Mouse (Mus musculus) right cerebral cortex, postnatal 36 days (tissue): ENCODE measurements around the gene 9130213A22Rik.
A peak's percentile ranks its signal among the peaks of the same experiment; 100 is the strongest.
"Not testable (repeated sequence)": the region's sequence is repeated elsewhere in the genome, so short reads cannot be mapped to it uniquely, and the experiment has no call there.

ENCODE experiments used
- DNase-seq, 2 experiments: peaks; one replicate each; pipeline ENCODE4 v3.0.0; 2022; ENCODE audit warnings: low spot score in 2 of 2, mixed read lengths in 1 of 2

Gene 9130213A22Rik

DNA sequence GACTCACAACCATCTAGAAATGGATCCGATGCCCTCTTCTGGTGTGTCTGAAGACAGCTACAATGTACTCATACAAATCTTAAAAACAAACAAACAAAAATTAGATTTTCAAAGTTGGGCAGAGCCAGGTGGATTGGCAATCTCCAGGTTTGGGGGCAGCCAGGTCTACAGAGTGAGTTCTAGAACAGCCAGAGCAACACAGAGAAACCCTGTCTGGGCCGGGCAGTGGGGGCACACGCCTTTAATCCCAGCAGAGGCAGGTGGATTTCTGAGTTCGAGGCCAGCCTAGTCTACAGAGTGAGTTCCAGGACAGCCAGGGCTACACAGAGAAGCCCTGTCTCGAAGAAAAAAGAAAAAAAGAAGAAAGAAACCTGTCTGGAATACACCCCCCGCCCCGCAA lies 28.5 kb downstream of the 9130213A22Rik start:
- not testable (repeated sequence) for DNase-seq

DNA sequence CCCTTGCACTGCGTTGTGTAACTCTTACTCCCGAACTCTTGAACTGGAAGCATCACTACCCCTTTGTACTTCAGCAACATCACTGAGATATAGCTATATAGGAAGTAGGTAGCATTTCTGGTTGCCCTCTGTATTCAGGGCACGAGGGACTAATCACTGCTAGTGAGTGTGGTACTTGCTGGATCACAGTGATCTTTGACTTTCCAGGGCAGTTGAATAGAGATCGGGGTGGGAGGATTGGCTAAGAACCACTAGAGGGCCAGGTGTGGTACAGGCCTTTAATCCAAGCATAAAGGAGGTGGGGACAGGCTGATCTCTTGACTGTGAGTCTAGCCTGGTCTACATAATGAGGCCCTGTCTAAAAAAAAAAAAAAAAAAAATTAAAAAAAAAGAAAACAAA lies 29.5 kb downstream of the 9130213A22Rik start:
- DNase-seq, result no peak

DNA sequence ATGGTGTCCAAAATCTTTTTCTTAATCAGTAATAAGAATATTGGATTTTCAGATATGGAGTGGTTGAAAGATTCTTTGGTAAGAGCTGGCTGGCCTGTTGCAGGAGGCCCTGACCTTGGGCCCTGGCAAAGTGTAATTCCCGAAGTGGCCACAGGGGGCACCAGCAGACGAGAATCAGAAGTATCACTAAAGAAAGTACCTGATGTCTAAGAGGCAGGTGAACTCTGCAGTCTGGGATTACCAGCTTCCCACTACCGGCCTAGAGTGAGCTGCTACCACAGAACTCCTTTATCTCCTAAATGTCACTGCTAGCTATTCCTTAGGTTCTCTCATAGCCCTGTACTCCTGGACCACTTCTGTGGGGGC lies 30.0 kb downstream of the 9130213A22Rik start:
- no peak for DNase-seq

DNA sequence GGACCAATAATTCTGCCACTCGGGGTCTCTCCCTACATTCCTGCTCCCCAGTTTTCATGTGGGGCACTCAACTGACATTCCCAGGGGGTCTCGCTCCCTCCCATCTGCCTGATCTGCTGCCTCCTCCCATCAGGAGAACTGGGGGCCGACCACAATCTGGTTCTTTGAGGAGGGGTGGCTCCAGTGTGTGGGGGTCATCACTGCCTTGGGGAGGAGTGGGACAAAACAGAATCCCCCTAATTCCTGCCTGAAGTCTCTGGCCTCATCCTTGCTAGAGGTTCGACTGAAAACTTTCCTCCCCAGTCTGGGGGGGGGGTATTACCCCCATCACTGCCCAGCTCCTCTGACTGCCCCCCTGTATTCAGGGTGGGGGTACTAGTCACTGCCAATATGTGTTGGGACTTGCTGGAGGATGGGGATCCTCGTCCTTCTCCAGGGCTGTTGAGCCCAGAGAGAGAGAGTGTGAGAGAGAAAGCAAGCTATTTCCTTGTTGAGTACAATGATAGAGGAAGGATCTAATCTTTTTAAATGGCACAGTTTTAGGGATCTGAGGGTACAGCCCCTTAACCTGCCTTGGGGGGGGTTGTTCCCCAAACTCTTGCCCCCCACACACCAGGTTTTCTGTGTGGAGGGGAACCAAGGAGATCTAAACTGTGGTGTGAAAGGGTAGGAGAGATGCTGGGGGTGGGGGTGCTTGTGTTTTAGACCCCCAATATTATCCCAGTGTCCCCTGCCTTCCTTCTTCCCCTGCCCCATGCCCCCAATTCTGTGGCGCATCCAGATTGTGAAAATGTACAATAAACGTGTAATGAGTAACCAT lies 30.6 kb downstream of the 9130213A22Rik start:
- no peak for DNase-seq

DNA sequence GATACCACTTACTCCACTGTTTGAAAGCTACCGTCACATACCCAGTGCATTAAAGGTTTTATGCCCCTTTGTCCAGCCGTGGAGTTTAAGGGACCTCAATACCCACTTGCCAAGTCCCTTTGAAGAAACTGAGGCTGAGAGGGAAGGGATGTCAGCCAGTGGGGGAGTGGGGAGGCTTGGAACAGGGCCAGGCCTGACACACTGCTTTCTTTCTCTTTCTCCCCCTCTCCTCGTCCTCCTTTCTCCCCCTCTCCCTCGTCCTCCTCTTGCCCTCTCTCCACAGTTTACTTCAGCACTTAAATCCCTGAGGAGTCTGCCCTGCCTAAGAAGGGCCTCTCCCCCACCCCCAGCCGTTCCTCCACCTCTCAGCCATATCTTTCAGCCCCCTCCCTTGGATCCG lies 32.0 kb downstream of the 9130213A22Rik start:
- no peak for DNase-seq

DNA sequence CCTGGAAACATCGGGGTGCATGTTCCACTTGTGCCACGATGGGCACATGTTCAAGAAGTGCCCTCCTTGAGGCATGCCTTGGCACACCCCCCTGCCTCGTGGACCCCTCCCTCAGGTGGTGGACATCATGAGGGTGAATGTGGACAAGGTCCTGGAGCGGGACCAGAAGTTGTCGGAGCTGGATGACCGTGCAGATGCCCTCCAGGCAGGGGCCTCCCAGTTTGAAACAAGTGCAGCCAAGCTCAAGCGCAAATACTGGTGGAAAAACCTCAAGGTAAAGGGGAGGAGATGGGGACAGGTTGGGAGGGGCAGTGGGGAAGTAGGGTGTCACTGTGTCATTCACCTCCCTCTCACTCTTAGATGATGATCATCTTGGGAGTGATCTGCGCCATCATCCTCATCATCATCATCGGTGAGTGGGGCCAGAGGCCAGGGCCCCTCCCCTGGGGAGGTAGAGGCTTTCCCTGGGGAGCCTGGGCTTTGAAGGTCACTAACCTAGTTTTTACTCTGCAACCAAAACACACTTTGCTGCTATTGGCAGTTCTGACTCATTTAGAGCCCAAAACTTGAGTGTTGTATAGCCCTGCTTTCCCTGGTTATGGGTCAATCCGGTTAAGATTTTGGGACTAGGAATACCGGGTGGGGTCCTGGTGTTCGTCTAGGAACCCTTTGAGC lies 32.6 kb downstream of the 9130213A22Rik start:
- no peak for DNase-seq

DNA sequence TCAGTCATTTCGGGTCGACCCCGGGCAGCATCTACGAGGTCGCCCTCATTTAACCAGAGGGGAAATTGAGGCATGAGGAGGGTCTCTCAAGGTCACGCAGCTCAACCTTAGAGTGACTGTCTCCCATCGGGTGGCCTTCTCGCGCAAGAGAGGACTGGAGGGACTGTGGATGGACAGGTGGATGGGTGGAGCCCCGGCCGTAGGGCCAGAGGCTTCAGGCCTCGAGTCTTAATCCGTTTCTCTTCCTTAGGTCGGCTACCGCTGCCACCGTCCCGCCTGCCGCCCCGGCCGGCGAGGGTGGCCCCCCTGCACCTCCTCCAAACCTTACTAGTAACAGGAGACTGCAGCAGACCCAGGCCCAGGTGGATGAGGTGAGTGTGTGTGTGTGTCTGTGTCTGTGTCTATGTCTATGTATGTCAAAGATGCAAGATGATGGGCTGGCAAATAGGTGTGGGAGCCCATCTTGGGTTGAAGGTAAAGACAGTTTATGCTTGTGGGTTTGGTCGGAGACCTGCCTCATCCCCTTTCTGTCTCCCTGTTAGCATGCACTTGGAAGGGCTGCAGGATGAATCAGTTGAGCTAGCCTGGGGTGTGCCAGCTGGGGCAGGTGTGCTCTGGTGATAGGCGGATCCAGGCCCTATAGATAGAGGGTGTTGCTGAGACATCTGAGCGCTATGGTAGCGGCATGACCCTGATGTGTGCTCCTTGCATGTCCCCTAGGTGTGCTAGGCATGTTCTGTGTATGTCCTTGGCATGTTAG lies 33.4 kb downstream of the 9130213A22Rik start:
- no peak for DNase-seq

DNA sequence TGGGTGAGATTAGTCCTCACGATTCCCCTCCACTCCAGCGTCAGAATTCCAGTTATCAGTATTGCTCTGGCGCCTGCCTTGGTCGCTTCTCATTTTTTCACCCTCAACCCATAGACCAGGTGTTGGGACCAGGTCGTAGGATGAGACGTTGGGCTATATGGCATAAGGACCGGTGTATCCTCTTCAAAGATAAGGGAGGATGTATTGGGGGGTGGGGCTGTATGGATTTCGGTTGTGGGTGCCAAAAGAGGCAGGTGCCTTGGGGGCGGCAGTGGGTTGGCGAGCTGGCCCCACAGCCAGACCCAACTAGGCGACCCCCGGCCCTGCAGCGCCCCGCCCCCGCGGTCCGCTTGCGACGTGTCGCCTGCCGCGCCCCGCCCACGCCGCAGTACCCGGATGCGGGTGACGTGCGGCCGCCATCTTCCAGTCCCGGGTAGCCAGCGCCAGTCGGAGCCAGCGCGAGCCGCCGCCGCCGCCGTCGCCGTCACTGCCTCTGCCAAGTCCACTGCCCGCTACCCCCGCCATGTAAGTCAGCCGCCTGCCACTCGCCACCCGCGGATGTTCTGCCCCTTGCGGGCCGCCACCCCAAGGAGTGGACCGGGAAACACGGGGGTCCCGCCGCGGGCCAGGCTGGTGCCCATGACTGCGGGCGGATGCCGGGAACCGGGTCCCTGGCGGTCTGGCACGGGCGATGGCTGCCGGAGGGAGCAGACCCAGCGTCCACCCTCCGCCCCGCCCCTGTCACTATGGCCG lies 34.1 kb downstream of the 9130213A22Rik start, which contains the start of gene Vamp2:
Gene Vamp2, plus strand, starts transcription at position 388 of the 753 bp plus-strand sequence.
- DNase-seq, result peak; percentile 90 to 91

DNA sequence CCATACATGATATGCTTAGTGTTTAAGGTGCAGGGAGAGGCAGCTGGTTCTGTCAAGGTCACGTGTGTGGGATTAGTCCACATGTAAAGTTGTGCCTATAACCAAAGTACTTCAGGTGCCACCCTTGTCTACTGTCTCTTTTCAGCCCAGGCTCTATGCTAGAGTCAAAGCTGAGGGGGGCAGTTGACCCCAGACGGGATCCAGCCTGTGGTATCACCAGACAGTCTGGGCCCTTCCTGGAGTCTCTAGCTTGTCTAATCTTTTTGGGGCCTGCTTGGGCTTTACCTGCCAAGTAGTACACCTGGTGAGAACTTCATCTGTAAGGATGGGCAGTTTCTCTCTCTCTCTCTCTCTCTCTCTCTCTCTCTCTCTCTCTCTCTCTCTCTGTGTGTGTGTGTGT lies 34.8 kb downstream of the 9130213A22Rik start:
- no peak for DNase-seq

DNA sequence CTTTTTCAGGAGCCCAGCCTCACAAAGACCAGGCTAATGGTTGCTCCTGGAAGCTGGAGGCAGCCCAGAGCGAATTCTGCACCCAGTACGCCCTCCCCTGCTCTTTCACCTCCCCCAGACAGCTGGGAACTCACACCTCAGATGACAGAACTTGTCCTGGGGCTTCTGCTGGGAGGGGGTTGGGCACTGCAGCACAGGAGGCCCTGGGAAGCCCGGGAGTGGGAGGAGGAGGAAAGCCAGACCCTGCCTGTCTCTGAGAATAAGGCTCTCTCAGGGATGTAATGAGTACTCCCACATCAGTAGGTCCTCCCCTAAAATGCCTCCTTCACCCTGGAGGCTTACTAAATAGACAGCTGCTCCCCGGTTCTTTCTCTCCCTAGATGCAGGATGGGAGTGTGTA lies 35.3 kb downstream of the 9130213A22Rik start:
- no peak for DNase-seq

DNA sequence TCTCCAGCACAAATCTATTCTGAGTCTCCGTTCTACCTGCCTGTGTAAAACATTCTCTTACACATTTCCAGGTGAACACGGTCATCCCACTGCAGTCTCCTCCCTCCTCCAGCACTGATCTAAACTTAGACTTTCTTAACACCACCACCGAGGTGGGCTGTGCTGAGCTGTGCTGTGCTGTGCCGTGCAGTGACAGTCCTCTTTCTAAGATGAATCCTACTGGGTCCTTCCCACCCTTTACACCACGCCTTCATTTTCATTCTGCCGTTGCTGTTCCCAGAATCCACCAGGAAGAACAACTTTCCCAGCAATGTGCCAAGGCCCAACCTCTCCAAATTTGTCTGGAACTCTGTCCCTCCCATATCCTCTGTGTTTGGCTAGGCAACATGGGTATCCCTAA lies 36.0 kb downstream of the 9130213A22Rik start:
- DNase-seq, result peak in 1 of 2 experiments; percentile 82

DNA sequence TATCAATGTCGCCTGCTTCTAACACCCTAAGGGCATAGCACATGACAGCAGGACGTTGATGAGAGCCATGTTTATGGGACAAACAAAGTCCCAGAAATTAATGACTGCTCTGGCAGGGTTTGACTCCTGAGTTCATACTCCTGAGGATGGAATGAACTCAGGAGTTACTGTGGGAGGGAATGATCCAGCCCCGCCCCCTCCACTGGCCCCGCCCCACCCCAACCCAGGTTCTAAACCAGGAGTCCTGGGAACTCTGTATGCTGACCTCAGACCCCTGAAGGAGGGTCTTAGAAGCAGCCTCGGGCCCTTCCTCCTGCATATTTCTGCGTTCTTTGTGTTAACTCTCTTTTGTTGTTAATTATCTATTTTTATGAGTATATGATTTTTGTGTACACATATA lies 36.8 kb downstream of the 9130213A22Rik start:
- no peak for DNase-seq

DNA sequence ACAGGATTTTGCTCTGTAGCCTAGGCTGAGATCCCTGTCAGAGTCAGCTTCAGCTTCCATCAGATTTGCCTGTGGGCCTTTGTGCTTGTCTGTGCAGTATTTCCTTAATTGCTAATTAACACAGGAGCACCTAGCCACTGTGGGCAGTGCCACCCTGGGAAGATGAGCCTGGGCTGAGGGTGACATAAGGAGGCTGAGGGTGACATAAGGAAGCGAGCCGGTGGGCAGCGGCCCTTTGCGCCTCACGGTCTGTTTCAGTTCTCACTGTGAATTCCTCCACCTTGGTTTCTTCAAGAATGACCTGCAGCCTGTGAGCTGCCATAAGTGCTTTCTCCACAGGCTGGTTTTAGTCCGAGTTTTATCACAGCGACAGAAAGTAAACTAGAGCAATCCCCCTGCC lies 40.8 kb downstream of the 9130213A22Rik start:
- DNase-seq, result no peak

DNA sequence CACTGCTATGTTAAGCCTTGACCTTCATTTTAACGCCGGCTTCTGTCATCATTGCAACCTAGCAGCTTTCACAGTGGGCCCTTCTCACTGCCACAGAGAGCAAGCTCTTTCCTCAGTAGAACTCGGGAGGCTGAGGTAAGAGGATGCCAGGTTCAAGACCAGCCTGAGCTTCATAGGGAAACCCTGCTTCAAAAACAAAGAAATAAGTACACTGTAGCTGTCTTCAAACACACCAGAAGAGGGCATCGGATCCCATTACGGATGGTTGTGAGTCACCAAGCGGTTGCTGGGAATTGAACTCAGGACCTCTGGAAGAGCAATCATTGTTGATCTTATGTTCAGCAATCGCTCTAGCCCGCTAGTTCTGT lies 41.5 kb downstream of the 9130213A22Rik start:
- no peak for DNase-seq

DNA sequence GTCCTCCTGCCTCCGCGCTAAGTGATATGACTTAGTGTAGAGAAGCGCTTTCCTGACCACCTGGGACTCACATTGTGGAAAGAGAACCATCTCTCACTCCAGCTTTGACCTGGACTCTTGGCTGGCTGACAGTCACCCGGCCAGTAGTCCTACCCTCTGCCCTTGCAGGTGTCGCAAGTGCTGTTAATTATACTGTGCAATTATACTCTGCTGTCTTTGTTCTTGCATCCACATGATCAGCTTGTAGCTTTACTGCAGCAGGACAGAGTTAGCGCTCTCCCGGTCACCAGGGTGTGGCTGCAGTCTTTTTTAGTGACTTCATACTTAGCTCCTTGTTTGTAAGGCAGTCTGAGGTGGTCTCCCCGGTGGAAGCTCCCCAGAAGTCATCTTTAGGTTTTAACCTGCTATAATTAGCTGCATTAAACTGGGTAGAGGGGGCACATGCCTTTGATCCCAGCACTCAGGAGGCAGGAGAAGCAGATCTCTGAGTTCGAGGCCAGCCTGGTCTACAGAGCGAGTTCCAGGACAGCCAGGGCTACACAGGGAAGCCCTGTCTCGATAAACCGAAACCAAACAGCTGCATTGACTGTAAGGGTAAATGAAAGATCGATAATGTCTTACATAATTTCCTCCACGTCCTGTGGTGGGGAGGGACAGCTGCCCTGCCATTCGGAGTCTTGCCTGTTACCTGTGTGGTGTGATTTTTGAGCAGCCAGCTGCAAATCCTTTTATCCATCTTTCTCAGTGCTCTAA lies 42.1 kb downstream of the 9130213A22Rik start:
- no peak for DNase-seq

DNA sequence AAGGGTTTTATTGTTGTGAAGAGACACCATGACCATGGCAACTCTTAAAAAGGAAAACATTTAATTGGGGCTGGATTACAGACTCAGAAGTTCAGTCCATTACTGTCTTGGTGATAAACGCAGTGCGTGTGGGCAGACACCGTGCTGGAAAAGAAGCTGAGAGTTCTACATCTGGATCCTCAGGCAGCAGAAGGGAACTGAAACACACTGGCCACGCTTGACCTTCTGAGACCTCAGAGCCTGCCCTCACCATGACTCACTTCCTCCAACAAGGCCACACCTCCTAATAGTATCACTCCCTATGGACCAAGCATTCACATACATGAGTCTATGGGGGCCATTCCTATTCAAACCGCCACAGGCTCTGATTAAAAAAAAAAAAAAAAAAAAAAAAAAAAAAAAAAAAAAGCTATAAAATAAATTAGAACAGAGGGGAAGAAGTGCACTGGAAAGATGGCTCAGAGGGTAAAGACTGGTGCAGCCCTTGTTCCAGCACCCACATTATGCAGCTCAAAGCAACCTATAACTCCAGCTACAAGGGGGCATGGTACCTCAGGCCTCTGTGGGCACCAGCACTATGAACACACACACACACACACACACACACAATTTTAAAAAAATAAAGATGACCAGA lies 43.5 kb downstream of the 9130213A22Rik start:
- no peak for DNase-seq

DNA sequence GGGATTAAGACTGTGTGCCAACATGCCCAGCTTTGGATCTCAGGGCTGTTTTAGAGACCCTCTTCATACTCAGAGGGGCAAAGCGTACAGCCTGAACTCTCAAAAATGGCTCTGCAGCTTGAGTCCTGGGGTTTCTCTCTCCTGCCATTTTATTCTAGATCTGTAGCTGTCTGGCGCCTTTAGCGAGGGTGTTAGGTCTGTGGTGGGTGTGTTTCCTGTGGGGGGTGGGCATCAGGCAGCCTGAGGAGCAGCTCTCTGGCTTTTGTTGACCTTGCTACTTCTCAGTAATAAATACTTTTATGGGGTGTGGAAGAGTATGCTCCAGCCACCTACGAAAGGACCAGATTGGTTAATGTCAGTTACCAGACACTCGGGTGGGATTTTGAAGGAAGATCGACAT lies 44.3 kb downstream of the 9130213A22Rik start:
- DNase-seq, result no peak

DNA sequence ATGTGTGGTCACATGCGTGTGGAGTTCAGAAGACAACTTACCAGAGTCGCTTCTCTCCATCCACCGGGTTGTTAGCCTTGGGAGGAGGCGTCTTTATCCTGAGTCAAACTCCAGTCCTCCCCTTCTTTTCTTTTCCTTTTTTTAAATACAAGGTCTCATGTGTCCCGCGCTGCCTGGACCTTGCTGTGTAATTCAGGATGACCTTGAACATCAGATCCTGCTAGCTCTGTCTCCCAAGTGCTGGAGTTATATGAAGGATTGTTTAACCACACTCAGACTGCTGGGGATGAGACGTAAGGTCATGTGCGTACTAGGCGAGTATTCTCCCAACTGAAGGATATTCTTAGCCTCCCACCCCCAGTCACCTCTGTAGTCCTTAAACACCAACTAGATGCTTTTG lies 45.1 kb downstream of the 9130213A22Rik start:
- no peak for DNase-seq

DNA sequence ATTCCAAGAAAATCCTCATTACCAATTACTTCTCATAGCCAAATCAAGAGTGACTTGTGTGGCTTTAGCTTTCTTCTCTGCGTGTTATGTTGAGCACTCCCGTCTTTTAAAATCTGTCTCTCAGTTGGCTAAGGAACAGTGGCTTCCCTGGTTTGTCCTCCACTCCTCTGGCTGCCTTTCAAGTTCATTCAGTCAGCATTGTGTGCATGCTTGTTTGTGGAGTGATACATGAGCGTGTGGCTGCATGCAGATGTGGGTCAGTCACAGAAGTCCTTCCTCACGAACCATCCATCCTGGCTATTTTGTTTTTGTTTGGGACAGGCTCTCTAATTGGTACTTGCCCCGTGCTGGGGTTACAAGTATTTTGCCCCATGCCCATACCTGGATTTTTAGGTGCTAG lies 45.8 kb downstream of the 9130213A22Rik start:
- DNase-seq, result no peak

DNA sequence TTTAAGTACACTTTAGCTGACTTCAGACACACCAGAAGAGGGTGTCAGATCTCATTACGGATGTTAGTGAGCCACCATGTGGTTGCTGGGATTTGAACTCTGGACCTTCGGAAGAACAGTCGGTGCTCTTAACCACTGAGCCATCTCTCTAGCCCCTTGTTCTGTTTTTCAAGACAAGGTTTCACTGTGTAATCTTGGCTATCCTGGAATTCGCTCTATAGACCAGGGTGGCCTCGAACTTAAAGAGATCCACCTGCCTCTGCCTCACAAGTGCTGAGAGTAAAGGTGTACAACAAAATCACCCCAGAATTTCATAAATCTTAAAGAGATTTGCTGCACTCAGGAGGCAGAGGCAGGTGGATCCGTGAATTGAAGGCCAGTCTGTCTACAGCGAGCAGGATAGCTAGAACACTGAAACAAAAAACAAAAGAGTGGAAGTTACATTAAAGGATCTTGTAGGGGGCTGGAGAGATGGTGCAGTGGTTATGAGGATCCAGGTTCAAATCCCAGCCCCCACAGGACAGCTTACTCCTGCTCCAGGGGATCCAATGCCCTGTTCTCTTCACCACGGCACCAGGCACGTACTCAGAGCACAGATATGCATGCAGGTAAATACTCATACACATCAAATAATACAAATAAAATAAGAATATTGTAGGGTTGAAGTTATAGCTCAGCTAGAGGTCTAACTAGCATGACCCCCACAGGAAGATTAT lies 46.5 kb downstream of the 9130213A22Rik start:
- no peak for DNase-seq
